Mouse (Mus musculus): ENCODE data around the gene Appl2. TPM values are rescaled to one million over a fixed set of nuclear protein-coding genes. Genes with fewer than 3 reads are reported as not detected.

The Appl2 gene
- polyA plus RNA-seq, 1 experiment from 2014 or later = 32.1 TPM

DNA sequence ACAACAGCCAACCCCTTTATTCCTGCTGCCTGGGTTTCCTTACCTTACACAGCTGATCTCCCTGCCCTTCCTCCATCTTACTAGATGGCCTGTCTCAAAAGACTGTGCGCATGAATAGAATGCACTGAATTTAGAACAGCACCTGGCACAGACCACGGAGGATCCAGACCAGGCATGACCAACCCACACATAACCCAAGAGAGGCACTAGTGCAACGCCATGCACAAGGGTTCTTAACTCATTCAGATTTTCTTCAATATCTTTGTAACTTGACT is 2.9 kb downstream of the Appl2 start:
- H3K4me3 ChIP-seq = no peak overlapping the region
- H3K36me3 ChIP-seq (replicated peaks) = no peaks in the 10 kb centered on the region
- no peaks in the 10 kb centered on the region for H3K27me3 ChIP-seq (ENCODE audit: poor library complexity, severe bottlenecking)
- no peaks in the 10 kb centered on the region for H3K9me3 ChIP-seq
- DNase-seq (ENCODE audit: extremely low spot score, low spot score) = no peak
- 90% methylated on average over 3 of the region's 3 CpGs for WGBS
- H3K27ac ChIP-seq = peak overlapping the region; percentile 49; the same call in 1 of the 2 replicates
- peaks cover 47% of the 10 kb centered on the region for H3K4me1 ChIP-seq

DNA sequence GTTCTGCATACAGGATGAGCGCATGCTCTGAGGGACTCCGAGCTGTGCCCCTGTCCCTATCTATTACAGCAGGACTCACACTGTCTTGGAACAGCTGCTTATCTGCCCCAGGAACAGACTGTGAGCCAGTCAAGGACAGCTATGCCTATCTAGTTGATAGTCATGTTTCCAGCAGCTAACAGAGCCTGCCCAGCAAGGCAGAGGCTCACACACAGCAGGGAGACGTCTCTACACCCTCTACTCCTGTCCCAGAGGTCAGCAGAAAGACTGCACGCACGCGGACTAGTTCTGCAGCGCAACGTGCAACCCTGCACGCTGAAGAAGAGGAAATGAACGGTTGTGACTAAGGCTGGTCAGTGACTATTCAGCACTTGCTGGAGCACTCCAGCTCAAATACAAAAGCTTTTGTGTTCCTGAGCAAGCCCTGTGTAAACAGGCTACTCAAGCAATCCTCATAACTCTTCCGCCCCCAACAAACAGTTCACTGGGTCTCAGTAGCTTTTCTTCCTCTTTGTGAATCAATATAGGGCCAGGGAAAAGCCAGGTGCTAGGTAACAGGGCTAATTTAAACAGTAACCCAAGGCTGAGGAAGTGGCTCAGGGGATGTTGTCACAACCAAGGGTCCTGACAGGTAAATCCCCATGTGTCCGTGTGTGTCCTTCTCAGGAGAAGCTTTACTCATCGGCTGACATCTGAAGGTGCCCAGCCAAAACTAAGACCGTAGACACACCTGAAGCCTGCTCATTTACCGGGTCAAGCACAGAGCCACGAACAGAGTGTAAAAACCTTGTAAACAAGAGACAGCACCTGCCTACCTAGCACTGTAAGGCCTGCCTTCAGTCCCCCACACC is 3.4 kb downstream of the Appl2 start:
- H3K27me3 ChIP-seq (ENCODE audit: poor library complexity, severe bottlenecking) = no peaks in the 10 kb centered on the region
- H3K9me3 ChIP-seq = no peaks in the 10 kb centered on the region
- WGBS = 75% methylated on average over 16 of the region's 16 CpGs
- H3K4me1 ChIP-seq = peaks cover 47% of the 10 kb centered on the region
- no peak overlapping the region for H3K4me3 ChIP-seq
- H3K36me3 ChIP-seq (replicated peaks) = no peaks in the 10 kb centered on the region
- peak overlapping the region; percentile 49; the same call in 1 of the 2 replicates for H3K27ac ChIP-seq
- DNase-seq (ENCODE audit: extremely low spot score, low spot score) = no peak

DNA sequence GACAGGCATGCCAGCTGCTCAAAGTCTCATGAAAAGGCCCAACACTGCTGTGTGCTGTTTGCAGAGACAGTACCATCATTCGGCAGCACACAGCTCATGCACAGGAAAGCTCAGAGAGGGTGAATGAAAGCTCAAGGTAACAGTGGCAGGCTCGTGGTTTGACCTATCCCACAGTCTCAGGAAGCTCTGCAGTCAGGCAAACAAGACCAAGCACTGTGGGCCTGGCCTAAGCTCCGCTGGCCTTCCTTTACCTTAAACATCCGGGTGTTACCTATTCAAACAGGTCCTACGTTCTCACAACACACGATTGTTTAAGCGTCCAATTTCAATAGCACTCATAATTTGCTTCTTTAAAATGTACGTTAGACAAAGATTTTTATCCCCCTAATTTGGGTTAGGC is 4.4 kb downstream of the Appl2 start:
- peaks cover 9% of the 10 kb centered on the region; the same call in 1 of the 2 replicates for H3K36me3 ChIP-seq (replicated peaks)
- H3K27ac ChIP-seq = 0 out of 2 replicates have a peak overlapping the region, but pooled peaks have one; percentile 20

GRCm38 (mm10) chr10:83641641-83642040 is 6.9 kb downstream of the Appl2 start:
- no peak for DNase-seq (ENCODE audit: extremely low spot score, low spot score)
- no peaks in the 10 kb centered on the region for H3K9me3 ChIP-seq
- H3K4me1 ChIP-seq = peaks cover 31% of the 10 kb centered on the region
- no peak overlapping the region for H3K4me3 ChIP-seq
- no peaks in the 10 kb centered on the region for H3K27me3 ChIP-seq (ENCODE audit: poor library complexity, severe bottlenecking)
- H3K36me3 ChIP-seq (replicated peaks) = peaks cover 12% of the 10 kb centered on the region; the same call in 1 of the 2 replicates
- 86% methylated on average over 3 of the region's 3 CpGs for WGBS
- H3K27ac ChIP-seq = no peak overlapping the region

More for the DNA sequence above, 4.4 kb downstream of the Appl2 start:
- Histone ChIP-seq H3K4me1 (peaks cover 48% of the 10 kb centered on the region), H3K9me3 (no peaks in the 10 kb centered on the region), H3K4me3 (no peak overlapping the region), H3K27me3 (ENCODE audit: poor library complexity, severe bottlenecking) (no peaks in the 10 kb centered on the region)
- DNase-seq (ENCODE audit: extremely low spot score, low spot score) = no peak
- WGBS = 89% methylated on average over 8 of the region's 8 CpGs

DNA sequence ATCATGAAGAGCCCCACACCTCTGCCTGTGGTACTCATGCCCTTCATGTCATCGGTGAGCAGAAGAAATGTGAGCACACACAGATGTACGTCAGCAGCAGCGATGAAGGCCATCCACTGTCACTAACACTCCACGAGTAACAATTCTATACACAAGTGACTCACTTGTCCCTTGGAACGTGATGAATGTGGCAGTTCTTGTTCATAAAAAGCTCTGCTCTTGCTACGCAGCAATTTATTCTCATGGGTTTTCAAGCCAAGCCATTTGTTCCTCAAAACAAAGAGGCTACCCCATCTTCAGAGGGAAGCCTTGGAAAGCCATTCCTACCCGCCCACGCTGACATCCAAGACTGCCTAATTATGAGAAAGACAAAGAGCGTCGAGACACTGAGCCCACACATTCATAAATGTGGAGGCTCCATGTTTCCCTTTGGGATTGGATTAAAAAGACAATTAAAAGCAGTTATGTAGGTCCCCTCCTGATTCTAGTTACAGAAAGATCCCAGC is 8.6 kb downstream of the Appl2 start:
- H3K36me3 ChIP-seq (replicated peaks) = peaks cover 12% of the 10 kb centered on the region; the same call in 1 of the 2 replicates
- WGBS = 88% methylated on average over 10 of the region's 10 CpGs
- DNase-seq (ENCODE audit: extremely low spot score, low spot score) = no peak
- peaks cover 20% of the 10 kb centered on the region for H3K4me1 ChIP-seq
- H3K27me3 ChIP-seq (ENCODE audit: poor library complexity, severe bottlenecking) = no peaks in the 10 kb centered on the region
- H3K4me3 ChIP-seq = no peak overlapping the region
- H3K27ac ChIP-seq = no peak overlapping the region
- H3K9me3 ChIP-seq = no peaks in the 10 kb centered on the region

GRCm38 (mm10) chr10:83637295-83637694 is 11.2 kb downstream of the Appl2 start:
- peaks cover 15% of the 10 kb centered on the region for H3K36me3 ChIP-seq (replicated peaks)
- no peaks in the 10 kb centered on the region for H3K27me3 ChIP-seq (ENCODE audit: poor library complexity, severe bottlenecking)
- WGBS = 73% methylated on average over 6 of the region's 6 CpGs
- DNase-seq (ENCODE audit: extremely low spot score, low spot score) = no peak
- no peaks in the 10 kb centered on the region for H3K9me3 ChIP-seq
- peaks cover 26% of the 10 kb centered on the region for H3K4me1 ChIP-seq
- no peak overlapping the region for H3K4me3 ChIP-seq
- H3K27ac ChIP-seq = no peak overlapping the region

- H3K27ac ChIP-seq = no peak overlapping the region
- DNase-seq (ENCODE audit: extremely low spot score, low spot score) = no peak
- WGBS = 92% methylated on average over 2 of the region's 2 CpGs
Measured at GRCm38 (mm10) chr10:83636191-83636590, 12.3 kb downstream of the Appl2 start.

DNA sequence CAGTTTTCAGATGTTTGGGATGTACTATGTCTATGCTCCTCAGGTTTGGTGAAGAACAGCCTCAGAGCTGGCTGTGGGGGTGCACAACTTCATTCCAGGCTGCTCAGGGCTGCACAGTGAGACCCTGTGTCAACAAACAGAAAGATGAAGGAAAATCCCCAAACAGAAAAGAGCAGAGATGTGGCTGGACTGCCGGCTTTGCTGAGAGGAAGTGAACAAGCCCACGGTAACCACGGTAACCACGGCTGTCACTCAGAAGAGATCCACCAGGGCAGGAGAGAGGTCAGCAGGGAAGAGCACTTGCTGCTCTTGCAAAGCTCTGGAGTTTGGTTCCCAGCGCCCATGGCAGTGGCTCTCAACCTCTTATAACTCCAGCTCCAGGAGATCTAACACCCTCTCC is 14.1 kb downstream of the Appl2 start:
- peak; percentile 61 for DNase-seq (ENCODE audit: extremely low spot score, low spot score)
- 0 out of 2 replicates have a peak overlapping the region, but pooled peaks have one; percentile 31 for H3K27ac ChIP-seq
- 38% methylated on average over 5 of the region's 5 CpGs for whole genome bisulfite sequencing

More at GRCm38 (mm10) chr10:83636191-83636590, 12.3 kb downstream of the Appl2 start:
- Histone ChIP-seq H3K4me3 (no peak overlapping the region), H3K36me3 (replicated peaks) (peaks cover 24% of the 10 kb centered on the region), H3K9me3 (no peaks in the 10 kb centered on the region), H3K27me3 (ENCODE audit: poor library complexity, severe bottlenecking) (no peaks in the 10 kb centered on the region), H3K4me1 (peaks cover 28% of the 10 kb centered on the region)

GRCm38 (mm10) chr10:83632806-83633374 is 15.6 kb downstream of the Appl2 start:
- peaks cover 26% of the 10 kb centered on the region for H3K36me3 ChIP-seq (replicated peaks)
- H3K4me1 ChIP-seq = peaks cover 24% of the 10 kb centered on the region
- no peaks in the 10 kb centered on the region for H3K27me3 ChIP-seq (ENCODE audit: poor library complexity, severe bottlenecking)
- no peak for DNase-seq (ENCODE audit: extremely low spot score, low spot score)
- no peaks in the 10 kb centered on the region for H3K9me3 ChIP-seq
- H3K4me3 ChIP-seq = no peak overlapping the region
- 0 out of 2 replicates have a peak overlapping the region, but pooled peaks have one; percentile 46 for H3K27ac ChIP-seq
- 82% methylated on average over 7 of the region's 7 CpGs for WGBS

More for the DNA sequence above, 14.1 kb downstream of the Appl2 start:
- Histone ChIP-seq H3K36me3 (replicated peaks) (peaks cover 19% of the 10 kb centered on the region), H3K4me3 (no peak overlapping the region), H3K9me3 (no peaks in the 10 kb centered on the region), H3K27me3 (ENCODE audit: poor library complexity, severe bottlenecking) (no peaks in the 10 kb centered on the region), H3K4me1 (peaks cover 24% of the 10 kb centered on the region)

DNA sequence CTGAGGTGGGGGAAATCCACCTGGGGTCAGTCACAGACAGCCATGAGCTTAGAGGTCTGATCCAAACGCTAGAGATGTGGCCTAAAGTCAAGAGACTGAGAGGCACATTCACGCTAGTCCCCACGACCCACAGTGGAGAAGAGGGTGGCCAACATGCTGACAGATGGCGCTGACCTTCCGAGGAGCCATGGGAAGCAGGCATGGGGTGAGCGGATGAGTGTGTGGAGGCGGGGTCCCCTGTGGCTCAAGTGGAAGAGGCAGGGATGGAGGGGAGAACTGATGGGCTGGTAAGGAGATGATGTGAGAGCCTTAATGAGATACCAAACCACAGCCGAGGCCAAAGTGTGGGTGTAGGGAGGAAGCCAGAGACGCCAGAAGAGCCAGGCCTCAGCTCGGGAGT is 16.8 kb downstream of the Appl2 start:
- DNase-seq (ENCODE audit: extremely low spot score, low spot score) = no peak
- H3K36me3 ChIP-seq (replicated peaks) = peaks cover 32% of the 10 kb centered on the region
- 92% methylated on average over 10 of the region's 10 CpGs for whole genome bisulfite sequencing
- no peak overlapping the region for H3K4me3 ChIP-seq
- no peaks in the 10 kb centered on the region for H3K9me3 ChIP-seq
- H3K4me1 ChIP-seq = peaks cover 24% of the 10 kb centered on the region
- no peaks in the 10 kb centered on the region for H3K27me3 ChIP-seq (ENCODE audit: poor library complexity, severe bottlenecking)
- 0 out of 2 replicates have a peak overlapping the region, but pooled peaks have one; percentile 46 for H3K27ac ChIP-seq

- no peak overlapping the region for H3K4me3 ChIP-seq
- H3K4me1 ChIP-seq = peaks cover 24% of the 10 kb centered on the region
- no peaks in the 10 kb centered on the region for H3K27me3 ChIP-seq (ENCODE audit: poor library complexity, severe bottlenecking)
- no peaks in the 10 kb centered on the region for H3K9me3 ChIP-seq
- H3K27ac ChIP-seq = no peak overlapping the region
- H3K36me3 ChIP-seq (replicated peaks) = peaks cover 39% of the 10 kb centered on the region
- DNase-seq (ENCODE audit: extremely low spot score, low spot score) = no peak
- 84% methylated on average over 3 of the region's 3 CpGs for WGBS
Measured at GRCm38 (mm10) chr10:83630899-83631298, 17.6 kb downstream of the Appl2 start.

- H3K36me3 ChIP-seq (replicated peaks) = peaks cover 47% of the 10 kb centered on the region
Measured at GRCm38 (mm10) chr10:83629878-83630277, 18.7 kb downstream of the Appl2 start.

More at GRCm38 (mm10) chr10:83629878-83630277, 18.7 kb downstream of the Appl2 start:
- H3K27me3 ChIP-seq (ENCODE audit: poor library complexity, severe bottlenecking) = no peaks in the 10 kb centered on the region
- H3K4me3 ChIP-seq = no peak overlapping the region
- no peak overlapping the region for H3K27ac ChIP-seq
- H3K4me1 ChIP-seq = peaks cover 19% of the 10 kb centered on the region
- H3K9me3 ChIP-seq = no peaks in the 10 kb centered on the region
- WGBS = 94% methylated on average over 5 of the region's 5 CpGs
- DNase-seq (ENCODE audit: extremely low spot score, low spot score) = no peak

Measured in forebrain, embryonic 10.5 days (tissue).